Mouse (Mus musculus) forebrain, embryonic 16.5 days (tissue): ENCODE measurements around the gene Gm13691. TPM values are rescaled to one million over a fixed set of nuclear protein-coding genes. Genes with fewer than 3 reads are reported as not detected.

Experiments used
- polyA plus RNA-seq: library from polyadenylated mRNA; unstranded; fragments of >200 nt; fragmentation: Nextera tagmentation; extraction: Ambion mirVana; gene quantifications from 2 replicates; pipeline ENCODE4 v1.2.1, GENCODE M21; 2015

The Gm13691 gene
- polyA plus RNA-seq, 1 experiment from 2014 or later: not detected

Other genes with a start within 250 kb of the Gm13691 start
- 76.3 and 78.6 TPM in 2 replicates for gene Fam171b, start 177.9 kb upstream of the Gm13691 start, polyA plus RNA-seq
- not detected in 2 replicates for gene Zswim2, start 49.3 kb upstream of the Gm13691 start, polyA plus RNA-seq
- gene Gm13698, start 34.9 kb upstream of the Gm13691 start, polyA plus RNA-seq: not detected in 2 replicates
- gene Gm13693, start 29.1 kb upstream of the Gm13691 start, polyA plus RNA-seq: not detected in 2 replicates
- gene Gm13695, start 23.2 kb upstream of the Gm13691 start, polyA plus RNA-seq: not detected in 2 replicates
- not detected in 2 replicates for gene Gm13696, start 17.4 kb upstream of the Gm13691 start, polyA plus RNA-seq
- not detected in 2 replicates for gene Gm13694, start 11.6 kb upstream of the Gm13691 start, polyA plus RNA-seq
- gene Gm13697, start 5.8 kb upstream of the Gm13691 start, polyA plus RNA-seq: not detected in 2 replicates